In genomic region chr9:69758946-69759615, GRCm38 (mm10) we compare ENCODE assay signal across 10 mouse cellular contexts. TPM values are rescaled to one million over a fixed set of nuclear protein-coding genes. Genes with fewer than 3 reads are reported as not detected.
DNase-seq lines count a peak whose midpoint lies in the region; ATAC-seq lines count a peak whose summit lies in the region.
"Had no signal": no experiment of that assay in that cellular context is flagged by ENCODE, and none has a peak within 500 bp of the region (broad histone marks: within the 10 kb centered on the region; RNA-seq: fewer than 3 reads in every experiment).

No protein-coding gene starts in this region.

- H3K4me3 ChIP-seq in intestine, embryonic 14.5 days (ENCODE audit: low read depth, low read length) = no peak overlapping the region
- no peak overlapping the region for H3K4me3 ChIP-seq in intestine, embryonic 16.5 days (ENCODE audit: low read length)
- peak overlapping the region; percentile 52 for H3K4me3 ChIP-seq in embryonic facial prominence, embryonic 10.5 days
- H3K4me3 ChIP-seq in hindbrain, embryonic 15.5 days = peak overlapping the region; percentile 34

- no peaks in the 10 kb centered on the region for H3K4me1 ChIP-seq in intestine, embryonic 14.5 days (replicated peaks; ENCODE audit: control insufficient read depth, insufficient read depth, low read length)
- no peaks in the 10 kb centered on the region for H3K4me1 ChIP-seq in intestine, embryonic 16.5 days (ENCODE audit: control insufficient read depth, insufficient read depth, low read length)
- peaks cover 50% of the 10 kb centered on the region for H3K4me1 ChIP-seq in embryonic facial prominence, embryonic 10.5 days
- H3K4me1 ChIP-seq in hindbrain, embryonic 15.5 days (replicated peaks) = peaks cover 18% of the 10 kb centered on the region

- WGBS in intestine, embryonic 14.5 days = under 1% methylated on average over 42 of the region's 42 CpGs
- 1% methylated on average over 42 of the region's 42 CpGs for WGBS in intestine, embryonic 16.5 days
- WGBS in embryonic facial prominence, embryonic 10.5 days = under 1% methylated on average over 42 of the region's 42 CpGs
- WGBS in hindbrain, embryonic 15.5 days = under 1% methylated on average over 39 of the region's 42 CpGs

- H3K9ac ChIP-seq in intestine, embryonic 14.5 days (ENCODE audit: low read length) = no peak overlapping the region
- H3K9ac ChIP-seq in intestine, embryonic 16.5 days (ENCODE audit: low read depth, low read length) = no peak overlapping the region
- H3K9ac ChIP-seq in hindbrain, embryonic 15.5 days = peak overlapping the region; percentile 30

- H3K4me2 ChIP-seq in intestine, embryonic 14.5 days (ENCODE audit: low read length) = no peak overlapping the region
- no peak overlapping the region for H3K4me2 ChIP-seq in intestine, embryonic 16.5 days (ENCODE audit: low read depth, low read length)
- peak overlapping the region; percentile 40 for H3K4me2 ChIP-seq in hindbrain, embryonic 15.5 days

- no peak overlapping the region for H3K27ac ChIP-seq in intestine, embryonic 14.5 days (ENCODE audit: low read depth)
- no peak overlapping the region for H3K27ac ChIP-seq in intestine, embryonic 16.5 days (ENCODE audit: low read length)
- H3K27ac ChIP-seq in embryonic facial prominence, embryonic 10.5 days (replicated peaks) = peak overlapping the region; percentile 37; the same call in 1 of the 2 replicates
- H3K27ac ChIP-seq in hindbrain, embryonic 15.5 days (replicated peaks) = no peak overlapping the region; the same call in 1 of the 2 replicates

- DNase-seq in intestine, embryonic 14.5 days (ENCODE audit: low spot score) = peak; percentile 67
- peak; percentile 53 for DNase-seq in embryonic facial prominence, embryonic 10.5 days (ENCODE audit: low spot score)
- peak; percentile 65 for DNase-seq in neural tube, embryonic 10.5 days (ENCODE audit: extremely low spot score, low spot score)
- no peak for DNase-seq in ovary, postnatal 10 days (ENCODE audit: low spot score)
- DNase-seq in adrenal gland, postnatal 10 days = no peak
- no peak for DNase-seq in T-cell, adult 2 months (ENCODE audit: low spot score)

- H3K36me3 ChIP-seq in intestine, embryonic 14.5 days (ENCODE audit: control insufficient read depth, insufficient read depth, low read length) = no peaks in the 10 kb centered on the region
- no peaks in the 10 kb centered on the region for H3K36me3 ChIP-seq in intestine, embryonic 16.5 days (ENCODE audit: control insufficient read depth, insufficient read depth, low read length)
- no peaks in the 10 kb centered on the region for H3K36me3 ChIP-seq in embryonic facial prominence, embryonic 10.5 days (replicated peaks)
- no peaks in the 10 kb centered on the region for H3K36me3 ChIP-seq in hindbrain, embryonic 15.5 days

- H3K27me3 ChIP-seq in intestine, embryonic 14.5 days (replicated peaks; ENCODE audit: control insufficient read depth, insufficient read depth, low read length) = peaks cover 100% of the 10 kb centered on the region
- peaks cover 87% of the 10 kb centered on the region for H3K27me3 ChIP-seq in intestine, embryonic 16.5 days (replicated peaks; ENCODE audit: control insufficient read depth, insufficient read depth, low read length)
- peaks cover 100% of the 10 kb centered on the region for H3K27me3 ChIP-seq in embryonic facial prominence, embryonic 10.5 days (replicated peaks; ENCODE audit: low read depth, poor library complexity, severe bottlenecking)
- peaks cover 68% of the 10 kb centered on the region for H3K27me3 ChIP-seq in hindbrain, embryonic 15.5 days

- H3K9me3 ChIP-seq in intestine, embryonic 14.5 days (ENCODE audit: control insufficient read depth, low read length) = no peaks in the 10 kb centered on the region
- no peaks in the 10 kb centered on the region for H3K9me3 ChIP-seq in intestine, embryonic 16.5 days (ENCODE audit: control insufficient read depth, low read length)
- no peaks in the 10 kb centered on the region for H3K9me3 ChIP-seq in embryonic facial prominence, embryonic 10.5 days
- H3K9me3 ChIP-seq in hindbrain, embryonic 15.5 days = no peaks in the 10 kb centered on the region

- no peak for ATAC-seq in intestine, embryonic 14.5 days (replicated peaks; ENCODE audit: low FRiP score, low TSS enrichment, low read depth)
- ATAC-seq in intestine, embryonic 16.5 days = no peak
- no peak for ATAC-seq in hindbrain, embryonic 15.5 days (ENCODE audit: low FRiP score, low read depth)
- ATAC-seq: Patski had no signal

RNA-seq across cellular contexts. Expression of gene Foxb1, which starts 1.7 kb away (rescaled TPM):
- polyA plus RNA-seq in intestine, embryonic 14.5 days (2014; fragmentation: Nextera tagmentation; extraction: Ambion mirVana) = not detected in 2 replicates
- not detected in 2 replicates for polyA plus RNA-seq in intestine, embryonic 16.5 days (2015; fragmentation: Nextera tagmentation; extraction: Ambion mirVana)
- 0.26 and 2.2 TPM in 2 replicates for polyA plus RNA-seq in embryonic facial prominence, embryonic 10.5 days (2016; fragmentation: Nextera tagmentation; extraction: Ambion mirVana)
- 6.9 and 7.9 TPM in 2 replicates for polyA plus RNA-seq in hindbrain, embryonic 15.5 days (2015; fragmentation: Nextera tagmentation; extraction: Ambion mirVana)
- not detected for total RNA-seq in adrenal gland, postnatal 10 days (2021)
- polyA plus RNA-seq: gonadal fat pad, adult 2 months; Patski had no signal

Comparison
In these comparisons a context has a peak if more than half of its experiments do, and no peak if none do; other contexts are left out.
1. DNase-seq: peak in intestine, embryonic 14.5 days (single experiment), embryonic facial prominence, embryonic 10.5 days (single experiment) and neural tube, embryonic 10.5 days (single experiment); none in ovary, postnatal 10 days (single experiment), adrenal gland, postnatal 10 days (single experiment) and T-cell, adult 2 months (single experiment).
2. H3K4me3 ChIP-seq: peak in embryonic facial prominence, embryonic 10.5 days (single experiment) and hindbrain, embryonic 15.5 days (single experiment); none in intestine, embryonic 14.5 days (single experiment) and intestine, embryonic 16.5 days (single experiment).